Mouse (Mus musculus) splenic B cell, adult 2 months (primary cell): ENCODE data around the gene Tbc1d9b.

Source experiments
- DNase-seq: peaks from one replicate; pipeline ENCODE4 v3.0.0-alpha.2; 2011; ENCODE audit warnings: low read depth, low spot score
- H3K27me3 ChIP-seq: 2 replicates; pipeline ENCODE4 v1.6.1; 2012; ENCODE audit warnings: mild to moderate bottlenecking, low read length, moderate library complexity, mixed read lengths; ENCODE audit not compliant: control insufficient read depth, poor library complexity, insufficient read depth, severe bottlenecking
- H3K36me3 ChIP-seq: 2 replicates; pipeline ENCODE4 v1.6.1; 2012; ENCODE audit warnings: mild to moderate bottlenecking, low read length, moderate library complexity, mixed read lengths; ENCODE audit not compliant: control insufficient read depth, poor library complexity, insufficient read depth, severe bottlenecking

Tbc1d9b gene

DNA sequence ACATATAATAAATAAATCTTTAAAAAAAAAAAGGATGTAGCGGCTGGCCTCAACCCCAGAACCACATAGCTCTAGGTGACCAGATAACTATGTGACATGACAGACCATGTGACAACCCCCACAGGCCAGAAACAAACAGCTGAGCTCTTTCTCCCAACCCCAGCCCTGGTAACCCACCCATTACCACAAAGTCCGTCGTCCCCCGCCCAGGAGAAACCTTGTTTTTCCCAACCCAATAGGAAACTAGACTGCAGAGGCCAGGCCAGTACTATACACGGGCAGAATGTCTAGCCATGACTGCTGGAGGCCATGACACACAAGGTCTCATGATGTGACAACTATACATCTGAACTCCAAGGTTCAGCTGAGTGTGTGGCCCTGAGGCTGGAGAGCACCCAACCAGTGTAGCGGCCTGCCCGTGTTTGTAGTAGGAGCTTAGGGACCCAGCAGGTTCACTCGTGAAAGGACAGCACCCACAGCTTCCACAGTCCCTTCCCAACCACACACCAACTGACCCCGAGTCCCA lies 72.2 kb downstream of the Tbc1d9b start:
- Histone ChIP-seq H3K27me3 (no peaks in the 10 kb centered on the region), H3K36me3 (peaks cover 35% of the 10 kb centered on the region)
- DNase-seq, result no peak

DNA sequence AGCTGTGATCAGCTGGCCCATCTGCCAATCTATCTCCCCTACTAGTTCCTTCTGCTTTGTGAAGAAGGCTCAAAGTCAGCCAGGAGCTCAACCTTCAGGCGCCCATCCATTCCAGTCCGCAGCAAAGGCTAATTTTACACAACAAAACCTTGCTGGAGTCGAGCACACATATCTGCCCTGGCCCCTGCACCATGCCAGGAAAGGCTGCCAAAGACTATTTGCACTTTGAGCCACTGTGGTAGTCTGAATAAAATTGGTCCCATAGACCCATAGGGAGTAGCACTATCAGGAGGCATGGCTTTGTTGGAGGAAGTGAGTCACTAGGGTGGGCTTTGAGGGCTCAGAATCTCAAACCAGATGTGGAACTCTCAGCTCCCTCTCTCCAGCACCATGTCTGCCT lies 74.2 kb downstream of the Tbc1d9b start:
- peaks cover 25% of the 10 kb centered on the region for H3K36me3 ChIP-seq
- H3K27me3 ChIP-seq, result no peaks in the 10 kb centered on the region
- no peak for DNase-seq

DNA sequence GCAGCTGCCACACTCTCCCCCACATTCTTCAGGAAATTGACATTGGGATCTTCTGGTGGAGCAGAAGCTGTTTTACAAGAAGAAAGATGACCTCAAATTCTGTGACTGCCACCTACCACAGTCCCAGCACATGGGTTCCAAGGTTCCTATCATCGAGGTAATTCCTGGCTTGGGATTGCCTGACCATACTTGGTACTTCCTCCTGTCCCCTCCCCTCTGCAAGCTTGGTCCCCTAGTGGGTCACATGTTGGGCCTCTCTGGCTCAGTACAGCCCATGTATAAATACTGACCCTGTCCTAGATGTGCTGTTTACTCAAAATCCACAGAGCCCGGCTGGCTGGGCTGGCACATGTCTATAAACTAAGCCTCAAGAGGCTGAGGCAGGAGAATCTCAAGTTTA lies 74.8 kb downstream of the Tbc1d9b start:
- peaks cover 21% of the 10 kb centered on the region for H3K36me3 ChIP-seq
- H3K27me3 ChIP-seq, result no peaks in the 10 kb centered on the region
- DNase-seq, result no peak

DNA sequence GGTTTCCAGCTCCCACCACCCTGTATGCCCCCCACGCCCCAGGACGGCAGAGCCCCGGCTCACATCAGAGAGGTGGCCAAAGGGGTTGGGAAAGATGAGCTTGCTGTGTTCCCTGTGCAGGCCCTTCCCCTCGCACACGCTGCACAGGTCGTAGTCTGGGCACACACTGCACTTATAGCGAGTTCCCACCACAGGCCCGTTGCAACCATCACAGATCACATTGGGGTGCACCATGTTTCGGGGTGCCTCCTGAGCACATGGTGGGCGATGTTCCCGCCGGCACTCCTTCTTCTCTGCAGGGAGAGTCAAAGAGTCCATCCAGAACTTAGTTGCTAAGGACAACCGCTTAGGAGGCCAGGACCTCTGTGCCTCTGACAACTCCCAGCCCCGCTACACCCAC lies 76.1 kb downstream of the Tbc1d9b start:
- no peak for DNase-seq
- peaks cover 13% of the 10 kb centered on the region for H3K36me3 ChIP-seq
- no peaks in the 10 kb centered on the region for H3K27me3 ChIP-seq

DNA sequence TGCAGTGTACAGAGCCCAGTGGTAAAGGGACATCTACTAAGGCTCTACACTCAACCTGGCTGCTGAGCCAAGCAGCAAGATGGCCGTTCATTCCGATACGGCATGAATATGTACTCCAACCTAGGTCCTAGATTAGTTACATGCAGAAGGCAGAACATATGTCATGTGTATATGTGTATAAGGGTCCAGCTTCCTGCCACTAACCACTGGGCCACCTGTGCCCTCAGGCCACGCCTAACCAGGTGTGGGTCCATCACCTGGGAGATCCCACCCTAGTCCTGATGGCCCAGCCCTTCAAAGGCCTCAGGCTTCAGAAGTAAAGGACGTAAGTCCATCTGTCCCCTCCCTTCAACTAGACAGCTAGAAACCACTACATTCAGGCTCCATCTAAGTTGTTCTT lies 76.8 kb downstream of the Tbc1d9b start:
- Histone ChIP-seq H3K27me3 (no peaks in the 10 kb centered on the region), H3K36me3 (peaks cover 11% of the 10 kb centered on the region)
- no peak for DNase-seq

DNA sequence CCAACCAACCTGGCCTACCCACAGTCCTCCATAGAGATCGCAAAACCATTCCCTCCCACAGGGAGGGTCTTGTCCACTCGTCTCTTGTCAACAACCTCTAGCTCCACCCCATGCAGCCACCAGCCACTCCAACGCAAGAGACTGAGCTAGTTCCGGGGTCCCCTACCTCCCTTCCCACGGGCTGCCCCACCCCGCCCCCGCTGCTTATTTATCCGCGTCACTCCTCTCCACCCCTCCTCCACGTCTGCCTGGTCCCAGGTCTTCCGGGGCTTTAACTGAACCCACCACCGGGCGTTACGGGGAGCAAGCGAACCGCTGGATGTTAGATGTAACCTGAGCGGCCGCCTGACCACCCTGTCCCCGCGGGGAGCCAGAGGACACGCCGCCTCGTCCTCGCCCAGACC lies 78.9 kb downstream of the Tbc1d9b start:
- DNase-seq, result peak; percentile 92
- H3K36me3 ChIP-seq, result peaks cover 10% of the 10 kb centered on the region
- H3K27me3 ChIP-seq, result no peaks in the 10 kb centered on the region

DNA sequence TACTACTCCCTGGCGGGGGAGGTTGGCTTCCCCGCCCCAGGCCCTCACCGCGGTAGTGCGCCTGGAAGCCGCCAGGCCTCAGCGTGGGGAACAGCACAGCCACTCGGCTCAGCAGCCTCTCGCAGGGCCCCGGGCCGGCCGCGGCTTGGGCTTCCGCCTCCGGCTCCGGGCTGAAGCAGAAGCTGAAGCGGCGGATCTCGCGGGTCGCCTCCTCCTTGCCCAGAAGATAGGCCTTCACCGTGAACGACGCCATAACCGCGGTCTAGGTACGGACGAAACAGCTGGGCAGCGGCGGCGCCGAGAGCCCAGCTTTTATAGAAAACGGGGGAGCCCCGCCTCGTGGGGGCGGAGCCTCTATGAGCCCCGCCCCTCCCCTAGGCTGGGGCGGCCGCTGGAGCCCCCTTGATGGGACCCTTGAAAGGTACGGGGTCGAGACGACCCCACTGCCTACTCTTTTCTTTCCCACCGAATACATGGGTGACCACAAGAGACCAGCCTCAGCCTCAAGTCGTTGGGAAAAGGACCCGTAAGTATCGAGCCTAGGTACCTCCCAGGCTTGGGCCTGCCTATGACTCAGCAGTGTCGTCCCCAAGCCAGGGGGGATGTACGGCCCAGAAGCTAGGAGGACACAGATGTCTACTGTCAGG lies 79.4 kb downstream of the Tbc1d9b start, which contains the start of the genes Sqstm1 and Mgat4b:
TSS of gene Sqstm1 (minus strand) at position 323 of the 647 bp plus-strand sequence.
TSS of gene Mgat4b (plus strand) at position 386 of the 647 bp plus-strand sequence.
- H3K27me3 ChIP-seq, result no peaks in the 10 kb centered on the region
- DNase-seq, result peak; percentile 85
- H3K36me3 ChIP-seq, result peaks cover 6% of the 10 kb centered on the region

DNA sequence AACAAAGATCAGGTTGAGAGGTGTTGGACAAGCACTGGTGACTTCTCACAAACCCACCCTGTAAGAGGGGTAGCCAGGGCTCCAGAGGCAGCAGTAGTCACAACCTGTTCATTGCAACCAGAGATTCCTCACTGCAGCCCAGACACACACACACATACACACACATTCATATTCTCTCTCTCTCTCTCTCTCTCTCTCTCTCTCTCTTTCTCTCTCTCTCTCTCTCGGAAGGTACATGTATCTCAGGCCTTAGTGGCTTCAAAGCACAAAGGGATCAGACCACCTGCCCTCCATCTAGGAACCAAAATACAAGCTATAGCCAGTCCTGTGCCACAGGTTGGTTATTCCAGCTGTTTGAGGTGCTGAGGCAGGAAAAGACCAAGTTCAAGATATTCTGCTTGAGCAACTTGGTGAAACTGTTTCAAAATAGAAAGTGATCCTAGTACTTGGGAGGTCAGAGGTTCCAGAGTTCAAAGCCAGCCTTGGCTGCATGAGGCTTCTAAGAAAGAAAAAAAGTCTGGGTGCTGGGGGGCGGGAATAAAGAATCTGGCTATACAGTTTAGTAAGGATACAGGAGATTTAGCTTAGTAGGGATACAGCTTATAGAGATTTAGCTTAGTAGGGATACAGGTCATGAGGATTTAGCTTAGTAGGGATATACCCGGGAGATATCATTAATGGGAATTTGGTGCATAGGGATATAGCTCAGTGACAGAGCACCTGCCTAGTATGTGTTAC lies 80.3 kb downstream of the Tbc1d9b start:
- DNase-seq, result no peak
- no peaks in the 10 kb centered on the region for H3K36me3 ChIP-seq
- no peaks in the 10 kb centered on the region for H3K27me3 ChIP-seq

DNA sequence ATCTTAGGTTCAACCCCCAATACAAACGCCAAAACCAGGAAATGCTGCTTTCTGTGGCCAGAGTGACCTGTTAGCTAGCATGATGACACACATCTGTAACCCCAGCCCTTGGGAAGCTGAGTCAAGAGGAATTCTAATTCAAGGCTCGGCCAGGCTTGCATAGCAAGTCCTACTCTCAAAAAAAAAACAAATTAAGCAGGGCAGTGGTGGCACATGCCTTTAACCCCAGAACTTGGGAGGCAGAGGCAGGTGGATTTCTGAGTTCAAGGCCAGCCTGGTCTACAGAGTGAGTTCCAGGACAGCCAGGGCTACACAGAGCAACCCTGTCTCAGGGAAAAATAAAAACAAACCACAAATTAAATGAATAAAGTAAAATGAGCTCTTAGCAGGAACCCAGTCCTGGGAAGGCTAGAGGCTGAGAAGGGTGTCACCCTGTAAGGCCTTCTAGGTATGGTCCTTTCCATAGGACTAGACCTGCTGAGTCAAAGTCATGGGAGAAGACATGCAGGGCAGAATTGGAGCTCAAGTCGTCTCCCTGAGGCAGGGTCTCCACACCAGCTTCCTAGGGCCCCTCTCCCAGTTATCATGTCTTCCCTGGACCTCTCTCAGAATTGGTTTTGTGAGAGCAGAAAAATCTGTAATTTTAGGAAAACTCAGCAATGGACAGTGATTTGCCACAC lies 81.0 kb downstream of the Tbc1d9b start:
- DNase-seq, result no peak
- H3K36me3 ChIP-seq, result no peaks in the 10 kb centered on the region
- no peaks in the 10 kb centered on the region for H3K27me3 ChIP-seq

DNA sequence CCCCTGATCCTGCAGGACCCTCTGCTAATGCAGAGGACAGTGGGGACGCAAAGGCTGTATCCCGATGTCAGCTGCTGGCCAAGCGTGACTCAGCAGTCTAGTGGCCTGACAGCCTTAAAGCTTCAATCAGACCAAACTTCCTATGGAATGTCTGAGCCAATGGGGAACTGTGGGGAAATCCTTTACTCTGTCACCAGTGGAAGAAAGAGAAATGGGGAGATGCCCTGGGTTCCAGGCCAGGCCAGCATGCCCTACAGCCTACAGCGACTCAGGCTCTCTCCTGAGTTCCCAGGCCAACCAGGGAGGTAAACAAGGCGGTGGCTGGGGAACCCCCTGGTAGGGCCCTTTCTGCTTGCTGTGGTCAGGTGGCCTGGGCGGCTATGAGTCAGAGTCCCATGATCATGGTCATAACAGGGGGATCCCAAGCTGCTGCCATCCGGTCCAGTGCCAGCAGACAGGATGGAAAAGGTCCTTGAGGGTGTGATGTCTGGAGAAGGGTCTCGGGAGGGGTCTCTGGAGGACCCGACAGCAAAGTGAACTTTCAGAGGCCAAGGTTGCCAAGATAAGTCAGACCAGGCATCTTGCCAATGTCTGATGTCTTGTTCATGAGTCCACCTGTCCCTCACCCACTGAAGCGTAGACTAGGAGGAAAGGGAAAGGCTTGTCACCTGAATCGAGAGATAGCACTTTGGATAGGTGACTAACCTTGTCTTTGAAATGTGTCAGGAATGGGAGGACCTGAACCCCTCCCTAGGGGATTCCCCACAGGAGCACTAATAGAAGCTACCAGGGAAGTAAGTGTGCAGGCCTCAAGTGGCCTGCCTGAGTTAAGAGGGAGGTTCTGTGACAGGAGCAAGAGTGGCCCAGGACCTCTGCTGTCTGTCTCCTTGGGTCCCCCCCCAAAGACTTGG lies 81.9 kb downstream of the Tbc1d9b start:
- H3K36me3 ChIP-seq, result no peaks in the 10 kb centered on the region
- no peaks in the 10 kb centered on the region for H3K27me3 ChIP-seq
- peak; percentile 64 for DNase-seq

DNA sequence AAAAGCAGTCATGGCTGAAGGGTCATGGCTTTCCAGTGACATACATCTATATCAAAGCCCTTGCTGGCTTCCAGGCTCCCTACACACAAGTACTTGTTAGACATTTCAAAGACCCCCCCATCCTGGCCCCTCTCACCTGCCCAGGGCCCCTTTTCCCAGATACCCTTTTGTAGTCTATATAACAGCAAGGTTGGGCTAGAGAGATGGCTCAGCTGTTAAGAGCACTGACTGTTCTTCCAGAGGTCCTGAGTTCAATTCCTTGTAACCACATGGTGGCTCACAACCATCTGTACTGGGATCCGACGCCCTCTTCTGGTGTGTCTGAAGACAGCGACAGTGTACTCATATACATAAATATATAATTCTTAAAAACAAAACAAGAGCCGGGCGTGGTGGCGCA lies 83.4 kb downstream of the Tbc1d9b start:
- Histone ChIP-seq H3K27me3 (no peaks in the 10 kb centered on the region), H3K36me3 (no peaks in the 10 kb centered on the region)
- DNase-seq, result no peak

DNA sequence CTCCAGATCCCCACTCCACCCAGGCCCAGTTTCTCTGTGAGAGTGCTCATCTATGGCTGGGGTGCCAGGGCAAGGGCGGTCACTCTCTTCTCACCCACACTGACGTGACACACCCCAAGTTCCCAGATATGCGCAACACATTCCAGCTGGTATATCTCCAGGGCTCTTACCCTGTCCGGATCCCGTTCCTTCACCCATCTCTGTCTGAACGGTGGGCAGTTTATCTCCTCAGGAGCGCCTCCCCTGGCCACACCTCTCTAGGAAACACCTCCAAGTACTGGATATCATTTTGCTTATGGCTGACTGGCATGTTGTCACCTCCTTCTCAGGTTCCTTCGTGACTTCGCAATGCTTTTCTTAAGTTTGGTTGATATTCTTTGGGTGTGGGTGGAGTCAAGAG lies 84.4 kb downstream of the Tbc1d9b start:
- Histone ChIP-seq H3K27me3 (no peaks in the 10 kb centered on the region), H3K36me3 (no peaks in the 10 kb centered on the region)

DNA sequence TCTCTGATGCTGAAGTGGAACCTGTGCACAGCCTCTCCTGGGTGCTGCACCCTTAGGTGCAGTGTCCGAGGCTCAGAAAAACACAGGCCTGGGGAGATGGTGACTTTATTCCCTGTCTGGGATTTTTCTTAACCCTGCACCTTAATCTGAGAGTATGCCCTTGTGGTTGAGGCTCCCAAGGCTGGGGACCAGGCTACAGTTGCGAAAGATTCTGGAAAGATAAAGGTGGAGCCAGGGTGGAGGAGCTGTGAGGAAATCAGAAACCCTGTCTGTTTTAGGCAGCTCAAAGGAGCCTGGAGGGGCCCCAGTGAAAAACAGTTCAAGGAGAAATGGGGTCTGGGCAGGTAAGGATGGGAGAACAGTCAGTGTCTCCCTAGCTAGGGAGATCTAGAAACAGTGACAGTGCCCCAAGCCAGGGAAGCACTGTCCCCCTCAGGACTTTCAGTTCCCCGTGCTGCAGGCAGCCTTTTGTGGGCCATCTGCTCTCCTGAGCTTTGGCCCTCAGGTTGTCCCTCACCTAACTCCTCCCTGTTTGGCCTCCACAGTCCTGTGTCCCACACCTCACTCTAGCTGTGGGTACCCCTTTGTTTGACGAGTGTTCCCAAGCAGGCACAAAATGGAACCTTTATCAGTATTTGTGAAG lies 85.6 kb downstream of the Tbc1d9b start:
- no peak for DNase-seq
- Histone ChIP-seq H3K36me3 (no peaks in the 10 kb centered on the region), H3K27me3 (no peaks in the 10 kb centered on the region)

More for the DNA sequence above, 84.4 kb downstream of the Tbc1d9b start:
- no peak for DNase-seq

DNA sequence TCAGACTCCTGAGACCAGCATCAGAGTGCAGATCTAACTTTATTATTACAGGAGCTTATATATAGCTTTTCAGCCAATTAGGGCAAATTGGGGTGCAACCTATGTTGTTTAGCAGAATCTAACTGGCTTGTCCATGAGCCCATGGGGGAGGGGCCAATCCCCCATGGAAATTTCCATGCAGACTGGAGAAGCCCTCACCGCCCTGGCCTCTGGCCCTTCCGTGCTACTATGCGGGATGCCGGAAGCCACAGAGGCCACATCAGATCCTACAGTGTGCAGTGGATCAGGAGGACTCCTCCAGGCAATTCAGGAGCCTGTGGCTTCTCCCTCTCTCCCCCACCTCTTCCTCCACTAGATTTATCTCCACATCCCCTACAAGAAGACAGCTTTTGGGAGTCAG lies 86.6 kb downstream of the Tbc1d9b start:
- Histone ChIP-seq H3K27me3 (no peaks in the 10 kb centered on the region), H3K36me3 (no peaks in the 10 kb centered on the region)
- DNase-seq, result no peak
